Mouse (Mus musculus) hindbrain, embryonic 14.5 days (tissue): ENCODE results near the gene Sart3. TPM values are rescaled to one million over a fixed set of nuclear protein-coding genes. Genes with fewer than 3 reads are reported as not detected.
A peak's percentile ranks its signal among the peaks of the same experiment; 100 is the strongest.

ENCODE experiments used
- ATAC-seq: fragments of 200-750 bp; cut with Nextera tagmentation; 2 replicates; pipeline ENCODE4 v1.8.0; 2017; ENCODE audit warnings: moderate number of reproducible peaks, mild to moderate bottlenecking, moderate TSS enrichment, moderate library complexity; ENCODE audit not compliant: low FRiP score
- DNase-seq: peaks from one replicate; pipeline ENCODE4 v3.0.0-alpha.2; 2015; ENCODE audit warnings: low spot score
- H3K27ac ChIP-seq: fragments of 300-500 bp; sonication (generic); 2 replicates; pipeline ENCODE4 v1.5.1; 2014; ENCODE audit warnings: mild to moderate bottlenecking, moderate library complexity
- H3K27me3 ChIP-seq: fragments of 300-500 bp; sonication (generic); 2 replicates; pipeline ENCODE4 v1.6.1; 2014; ENCODE audit warnings: mild to moderate bottlenecking, low read length, mixed read lengths; ENCODE audit not compliant: control insufficient read depth, insufficient read depth
- H3K36me3 ChIP-seq: fragments of 300-500 bp; sonication (generic); replicated peaks from 2 replicates; pipeline ENCODE4 v1.6.1; 2014; ENCODE audit not compliant: control insufficient read depth, insufficient read depth
- H3K4me1 ChIP-seq: fragments of 300-500 bp; sonication (generic); replicated peaks from 2 replicates; pipeline ENCODE4 v1.6.1; 2014; ENCODE audit warnings: antibody characterized with exemption, low read length, mixed read lengths; ENCODE audit not compliant: control insufficient read depth, insufficient read depth
- H3K4me2 ChIP-seq: fragments of 300-500 bp; sonication (generic); replicated peaks from 2 replicates; pipeline ENCODE4 v1.6.1; 2014; ENCODE audit warnings: mild to moderate bottlenecking, moderate library complexity
- H3K4me3 ChIP-seq: fragments of 300-500 bp; sonication (generic); replicated peaks from 2 replicates; pipeline ENCODE4 v1.5.1; 2014; ENCODE audit warnings: mild to moderate bottlenecking, low read length
- H3K9ac ChIP-seq: fragments of 300-500 bp; sonication (generic); 2 replicates; pipeline ENCODE4 v1.6.1; 2014
- H3K9me3 ChIP-seq: fragments of 300-500 bp; sonication (generic); 2 replicates; pipeline ENCODE4 v1.6.1; 2016; ENCODE audit warnings: low read length; ENCODE audit not compliant: control insufficient read depth
- WGBS: fragments of 180-500 bp; shearing (Covaris S2); extraction: QIAGEN DNeasy Blood & Tissue Kit; methylation state at CpG from one replicate; pipeline ENCODE4 v1.1.7; 2014; 5-methylcytosine and 5-hydroxymethylcytosine counted together
- polyA plus RNA-seq: library from polyadenylated mRNA; unstranded; fragments of >200 nt; fragmentation: Nextera tagmentation; extraction: Ambion mirVana; gene quantifications from 2 replicates; pipeline ENCODE4 v1.2.1, GENCODE M21; 2014

Sart3 gene
- polyA plus RNA-seq, 1 experiment from 2014 or later, result 33.0 TPM

DNA sequence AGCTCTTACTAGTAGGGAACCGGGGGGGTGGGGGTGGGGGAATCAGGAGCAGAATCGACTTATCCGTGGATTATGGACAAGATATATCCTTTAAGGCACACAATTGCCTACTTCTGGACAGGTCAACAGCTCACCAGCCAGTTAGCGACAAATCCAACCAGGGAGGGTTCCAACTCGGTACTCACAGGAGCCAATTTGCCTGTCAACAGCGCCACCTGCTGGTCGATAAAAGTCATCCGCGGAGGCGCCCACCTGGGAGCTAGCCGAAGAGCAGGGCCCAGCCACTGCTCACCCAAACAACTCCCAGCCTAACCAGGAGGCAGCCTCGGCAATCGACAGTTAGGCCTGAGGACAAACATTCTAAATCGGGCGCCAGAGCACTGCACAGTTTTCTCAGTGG is 47.9 kb downstream of the Sart3 start, which contains the start of gene 1700069L16Rik:
1700069L16Rik (minus strand) TSS at position 327 of the 400 bp plus-strand sequence.
- no peak within 1 kb of the TSS for H3K4me2 ChIP-seq
- H3K4me1 ChIP-seq, result peaks cover 13% of the 10 kb centered on the region
- no peaks in the 10 kb centered on the region for H3K27me3 ChIP-seq
- H3K4me3 ChIP-seq, result no peak within 1 kb of the TSS
- DNase-seq, result peak; percentile 93
- H3K36me3 ChIP-seq, result no peaks in the 10 kb centered on the region
- no peak within 1 kb of the TSS for H3K9ac ChIP-seq
- H3K9me3 ChIP-seq, result no peaks in the 10 kb centered on the region
- ATAC-seq, result 0 out of 2 replicates have a peak, but pooled peaks have one; percentile 34
- H3K27ac ChIP-seq, result no peak within 1 kb of the TSS
- 5% methylated on average over 15 of the region's 15 CpGs for WGBS

DNA sequence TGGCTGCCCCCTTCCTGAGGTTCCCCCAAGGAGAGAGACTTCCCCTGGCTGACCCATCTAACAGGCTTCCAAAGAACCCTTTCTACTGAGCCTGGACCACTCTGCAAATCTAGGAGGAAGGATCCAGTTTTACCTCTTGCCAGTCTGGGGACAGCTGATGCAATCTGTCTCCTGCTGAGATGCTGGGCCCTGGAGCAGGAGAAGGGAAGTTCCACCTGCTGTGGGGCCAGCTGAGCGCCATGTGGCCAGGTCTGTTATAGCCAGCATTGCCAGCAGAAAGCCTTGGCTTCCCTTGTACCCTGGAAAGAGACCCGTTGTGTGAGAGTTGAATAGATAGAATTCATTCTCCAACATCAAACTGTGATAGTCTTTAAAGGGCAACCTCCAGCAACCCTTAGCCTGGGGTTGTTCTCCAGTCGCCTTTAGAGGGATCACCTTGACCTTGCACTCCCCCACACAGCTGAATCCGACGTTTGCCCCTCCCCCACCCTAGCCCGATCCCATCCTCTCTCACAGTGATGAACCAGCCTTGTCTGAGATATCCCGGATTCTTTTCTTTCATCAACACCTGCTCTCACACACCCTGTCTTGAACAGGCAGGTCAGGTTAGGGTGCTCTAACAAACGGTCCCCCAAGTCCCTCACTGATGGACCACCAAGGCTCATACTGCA is 48.6 kb downstream of the Sart3 start:
- ATAC-seq (no peak), DNase-seq (no peak)
- WGBS, result 37% methylated on average over 8 of the region's 8 CpGs

DNA sequence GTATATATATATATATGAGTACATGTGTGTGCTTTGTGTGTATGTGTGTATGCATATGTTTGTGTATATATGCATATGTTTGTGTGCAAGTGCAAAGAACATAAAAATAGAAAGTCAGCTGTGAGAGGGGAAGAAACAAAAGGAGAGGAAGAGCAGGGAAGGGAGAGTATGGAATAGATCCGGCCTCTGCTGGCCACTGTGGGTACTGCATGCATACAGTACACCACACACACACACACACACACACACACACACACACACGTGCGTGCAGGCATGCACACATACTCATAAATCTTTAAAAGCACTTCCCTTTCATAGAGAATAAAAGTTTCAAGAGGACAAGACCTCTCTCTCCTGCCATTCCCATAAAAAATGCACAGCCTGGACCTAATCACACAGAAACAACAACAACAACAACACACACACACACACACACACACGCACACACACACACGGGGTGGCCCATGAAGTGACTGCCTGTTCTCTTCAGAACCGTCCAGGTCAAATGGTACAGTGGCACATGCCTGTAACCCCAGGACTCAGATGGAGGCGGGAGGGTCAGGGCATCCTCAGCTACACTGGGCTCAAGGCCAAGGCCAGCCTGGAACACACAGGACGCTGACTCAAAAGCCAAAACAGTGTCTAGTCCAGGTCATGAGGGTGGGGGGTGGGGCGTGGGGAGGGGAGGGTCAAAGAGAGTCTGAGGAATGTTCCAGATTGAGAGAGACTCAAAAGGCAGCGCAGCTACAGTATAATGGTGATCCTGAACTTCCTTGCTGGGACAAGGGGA is 49.9 kb downstream of the Sart3 start:
- no peak overlapping the region for H3K4me3 ChIP-seq
- 94% methylated on average over 10 of the region's 10 CpGs for WGBS
- H3K9ac ChIP-seq, result no peak overlapping the region
- no peaks in the 10 kb centered on the region for H3K9me3 ChIP-seq
- no peak overlapping the region for H3K27ac ChIP-seq
- no peak for ATAC-seq
- H3K36me3 ChIP-seq, result no peaks in the 10 kb centered on the region
- peaks cover 25% of the 10 kb centered on the region for H3K4me1 ChIP-seq
- no peak for DNase-seq
- no peak overlapping the region for H3K4me2 ChIP-seq
- no peaks in the 10 kb centered on the region for H3K27me3 ChIP-seq

More for the DNA sequence above, 48.6 kb downstream of the Sart3 start:
- Histone ChIP-seq H3K27ac (no peak overlapping the region), H3K4me2 (no peak overlapping the region), H3K9ac (no peak overlapping the region), H3K9me3 (no peaks in the 10 kb centered on the region), H3K4me1 (peaks cover 19% of the 10 kb centered on the region), H3K4me3 (no peak overlapping the region), H3K36me3 (no peaks in the 10 kb centered on the region), H3K27me3 (no peaks in the 10 kb centered on the region)

DNA sequence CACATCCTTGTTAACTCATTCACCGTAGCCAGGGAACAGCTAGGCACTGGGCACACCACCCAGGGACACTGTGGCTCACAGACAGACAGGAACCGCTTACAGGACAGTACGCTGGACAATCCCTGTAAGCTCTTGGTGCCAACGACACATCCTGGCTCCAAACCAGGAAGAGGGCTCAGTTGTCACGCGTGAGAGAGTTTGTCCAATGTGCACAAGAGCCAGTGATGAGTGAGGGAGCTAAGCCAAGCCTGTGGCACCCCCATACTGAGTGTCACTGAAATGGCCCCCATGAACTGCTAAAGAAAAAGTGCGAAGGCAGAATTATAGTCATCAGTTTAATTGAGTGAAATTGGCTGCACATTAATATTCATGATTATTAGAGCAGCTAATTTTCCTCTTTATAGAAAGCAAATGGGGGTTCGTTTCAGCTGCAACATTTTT is 53.1 kb downstream of the Sart3 start:
- no peak for DNase-seq
- Histone ChIP-seq H3K4me1 (peaks cover 43% of the 10 kb centered on the region), H3K36me3 (no peaks in the 10 kb centered on the region), H3K27ac (peak overlapping the region; percentile 69), H3K9ac (no peak overlapping the region), H3K27me3 (no peaks in the 10 kb centered on the region), H3K4me2 (no peak overlapping the region), H3K4me3 (no peak overlapping the region), H3K9me3 (no peaks in the 10 kb centered on the region)
- 61% methylated on average over 8 of the region's 8 CpGs for WGBS
- no peak for ATAC-seq

DNA sequence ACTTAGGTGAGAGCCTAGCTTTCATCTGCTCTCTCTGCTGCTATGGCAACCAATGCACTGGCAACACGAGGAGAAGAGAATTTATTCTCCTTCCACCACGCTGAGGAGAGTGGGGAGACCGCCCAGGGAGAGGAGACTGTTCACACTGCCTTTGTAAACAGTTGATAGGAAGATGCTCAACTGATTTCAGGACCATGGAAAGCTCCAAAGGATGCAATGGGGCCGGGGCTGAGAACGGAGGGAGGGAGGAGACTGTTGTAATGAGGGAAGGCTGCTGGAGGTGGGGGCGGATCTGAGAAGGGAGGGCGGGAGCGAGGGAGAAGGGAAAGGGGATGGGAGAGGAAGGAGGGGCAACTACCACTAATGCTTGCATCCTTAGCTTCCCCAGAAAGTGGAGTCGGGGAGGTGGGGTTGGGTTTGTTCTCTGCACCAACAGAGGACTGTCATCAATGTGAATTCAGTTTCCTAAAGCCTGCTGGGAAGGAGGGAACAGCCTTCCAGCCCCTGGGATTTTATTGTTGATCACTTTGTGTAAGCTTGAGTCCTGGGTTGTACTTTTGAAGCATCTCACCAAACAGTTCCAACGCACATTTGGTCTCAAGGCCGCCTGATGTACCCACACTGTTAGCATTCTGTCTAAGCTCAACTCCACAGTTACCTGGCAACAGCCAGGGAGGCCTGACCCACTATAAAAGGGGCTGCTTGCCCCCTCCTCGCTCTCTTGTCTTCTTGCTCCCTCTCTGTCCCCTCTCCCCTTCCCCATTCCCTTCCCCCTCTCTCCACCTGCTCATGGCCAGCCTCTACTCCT is 55.5 kb downstream of the Sart3 start:
- DNase-seq (peak; percentile 77), ATAC-seq (peak; percentile 84)
- H3K36me3 ChIP-seq, result no peaks in the 10 kb centered on the region
- peaks cover 37% of the 10 kb centered on the region for H3K4me1 ChIP-seq
- H3K9ac ChIP-seq, result no peak overlapping the region
- no peaks in the 10 kb centered on the region for H3K9me3 ChIP-seq
- peak overlapping the region; percentile 90 for H3K27ac ChIP-seq
- 7% methylated on average over 12 of the region's 12 CpGs for WGBS
- peak overlapping the region; percentile 34 for H3K4me2 ChIP-seq
- no peaks in the 10 kb centered on the region for H3K27me3 ChIP-seq
- H3K4me3 ChIP-seq, result no peak overlapping the region

DNA sequence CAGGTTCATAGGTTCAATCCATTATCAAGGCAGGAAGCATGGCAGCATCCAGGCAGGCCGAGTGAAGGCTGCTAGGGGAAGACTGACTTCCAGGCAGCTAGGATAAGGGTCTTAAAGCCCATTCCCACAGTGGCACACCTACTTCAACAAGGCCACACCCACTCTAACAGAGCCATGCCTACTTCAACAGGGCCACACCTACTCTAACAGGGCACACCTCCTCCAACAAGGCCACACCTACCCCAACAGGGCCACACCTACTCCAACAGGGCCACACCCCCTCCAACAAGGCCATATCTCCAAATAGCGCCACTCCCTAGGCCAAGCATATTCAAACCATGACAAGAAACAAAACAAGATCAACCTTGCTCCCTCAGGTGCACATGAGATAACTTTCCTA is 59.4 kb downstream of the Sart3 start:
- Histone ChIP-seq H3K36me3 (no peaks in the 10 kb centered on the region), H3K4me1 (peaks cover 20% of the 10 kb centered on the region), H3K4me2 (no peak overlapping the region), H3K27me3 (no peaks in the 10 kb centered on the region), H3K9me3 (no peaks in the 10 kb centered on the region), H3K4me3 (no peak overlapping the region), H3K9ac (no peak overlapping the region), H3K27ac (no peak overlapping the region)
- ATAC-seq, result no peak
- WGBS, result 69% methylated on average over 2 of the region's 2 CpGs
- DNase-seq, result no peak

DNA sequence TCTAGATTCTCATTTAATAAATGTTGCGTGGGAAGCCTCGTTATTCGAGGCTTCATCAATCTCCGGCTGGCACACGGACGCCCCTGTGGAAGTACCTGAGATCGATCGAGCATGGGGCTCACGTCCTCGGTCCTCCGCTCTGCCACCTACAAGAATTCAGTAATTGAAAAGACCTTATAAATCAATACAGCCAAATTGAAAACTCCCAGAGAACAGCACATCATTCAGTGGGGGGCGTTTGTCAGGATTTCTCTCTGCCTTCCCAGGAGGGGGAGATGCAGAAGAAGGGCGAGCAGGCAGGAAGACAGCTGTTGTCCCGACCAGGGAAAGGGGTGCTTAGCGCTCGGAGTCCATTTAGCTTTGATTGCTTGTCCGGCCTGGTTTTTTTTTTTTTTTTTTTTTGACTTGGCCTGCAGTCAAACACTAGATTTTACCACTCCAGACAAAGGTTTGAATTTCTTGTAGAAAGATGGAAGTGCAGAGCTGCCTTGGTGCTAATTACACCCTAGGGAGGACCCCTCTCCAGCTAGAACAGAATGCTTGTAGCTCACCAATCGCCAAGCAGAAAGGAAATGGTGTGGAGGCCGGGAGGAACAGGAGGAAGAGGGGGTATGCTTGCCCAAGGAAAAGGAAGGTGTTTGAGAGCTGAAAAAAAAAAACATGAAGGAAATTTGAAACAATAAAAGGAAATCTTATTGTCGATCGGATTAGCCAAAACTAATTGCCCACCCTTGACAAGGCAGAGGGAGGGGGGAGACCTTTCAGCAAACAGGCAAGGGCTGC is 68.3 kb downstream of the Sart3 start:
- Histone ChIP-seq H3K4me1 (peaks cover 14% of the 10 kb centered on the region), H3K36me3 (no peaks in the 10 kb centered on the region), H3K27me3 (no peaks in the 10 kb centered on the region), H3K4me3 (no peak overlapping the region), H3K9me3 (no peaks in the 10 kb centered on the region), H3K9ac (peak overlapping the region; percentile 24), H3K27ac (peak overlapping the region; percentile 77), H3K4me2 (no peak overlapping the region)
- ATAC-seq (no peak), DNase-seq (peak; percentile 38)
- WGBS, result 33% methylated on average over 21 of the region's 21 CpGs

DNA sequence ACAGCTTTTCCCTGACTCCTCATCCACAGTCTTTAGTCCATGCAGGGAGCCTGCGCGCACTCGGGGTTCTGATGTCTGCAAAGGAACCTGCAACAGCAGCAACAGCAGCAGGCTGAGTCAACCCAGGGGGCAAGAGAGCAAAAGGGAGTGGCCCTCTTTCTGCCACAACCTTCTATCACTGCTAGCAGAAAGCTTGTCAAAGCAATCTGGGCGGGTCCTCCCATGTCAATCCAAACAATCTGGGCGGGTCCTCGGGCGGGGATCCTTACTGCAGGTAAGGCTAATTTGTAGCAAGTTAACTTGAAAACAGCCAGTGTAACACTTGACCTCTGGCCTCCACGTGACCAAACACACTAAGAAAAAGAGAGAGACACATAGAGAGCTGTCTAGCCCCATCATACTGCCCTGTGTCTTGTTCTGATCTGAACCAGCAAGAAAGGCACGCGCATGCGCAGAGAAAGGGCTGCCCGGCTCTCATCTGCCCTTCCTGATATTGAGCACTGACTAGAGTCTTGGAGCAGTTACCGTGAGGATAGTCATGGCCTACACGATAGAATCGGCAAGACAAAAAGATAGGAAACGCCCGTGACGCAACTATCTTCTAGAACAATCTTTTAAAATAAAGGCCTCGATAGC is 71.8 kb downstream of the Sart3 start:
- DNase-seq (no peak), ATAC-seq (no peak)
- Histone ChIP-seq H3K36me3 (no peaks in the 10 kb centered on the region), H3K4me1 (peaks cover 14% of the 10 kb centered on the region), H3K9ac (no peak overlapping the region), H3K27me3 (no peaks in the 10 kb centered on the region), H3K9me3 (no peaks in the 10 kb centered on the region), H3K4me2 (no peak overlapping the region), H3K27ac (no peak overlapping the region), H3K4me3 (no peak overlapping the region)
- 86% methylated on average over 19 of the region's 19 CpGs for WGBS
